Mouse (Mus musculus): ENCODE measurements around the gene Endod1. TPM values are rescaled to one million over a fixed set of nuclear protein-coding genes. Genes with fewer than 3 reads are reported as not detected.

Endod1 gene
- total RNA-seq (2021): 1 to 10 TPM; 8.2 to 8.5 TPM

GRCm38 (mm10) chr9:14381353-14382055 is at the start of gene Endod1:
Gene Endod1 (minus strand): TSS chr9:14381507.
- intact Hi-C loops (cut with DNase I): loop anchor here (2.0 to 5.0 kb wide), 3 partner anchors 15 to 119 kb away; partner anchors contain the start of genes Cwc15, Kdm4d and Sesn3
- peak; percentile 29 to 31 for DNase-seq

GRCm38 (mm10) chr9:14409153-14409552 is 27.8 kb upstream of the Endod1 start:
- DNase-seq: no peak

GRCm38 (mm10) chr9:14408044-14408443 is 26.7 kb upstream of the Endod1 start:
- intact Hi-C loops (cut with DNase I): no loop called here
- DNase-seq: no peak

More at GRCm38 (mm10) chr9:14409153-14409552, 27.8 kb upstream of the Endod1 start:
- intact Hi-C loops (cut with DNase I): no loop called here

- intact Hi-C loops (cut with DNase I): no loop called here
- DNase-seq: no peak
Observed at GRCm38 (mm10) chr9:14406056-14406455, 24.7 kb upstream of the Endod1 start.

GRCm38 (mm10) chr9:14402099-14402498 is 20.8 kb upstream of the Endod1 start:
- DNase-seq: no peak
- intact Hi-C loops (cut with DNase I): no loop called here

GRCm38 (mm10) chr9:14400392-14400791 is 19.1 kb upstream of the Endod1 start:
- intact Hi-C loops (cut with DNase I): no loop called here
- no peak for DNase-seq

GRCm38 (mm10) chr9:14398946-14399345 is 17.6 kb upstream of the Endod1 start:
- intact Hi-C loops (cut with DNase I): no loop called here
- no peak for DNase-seq

GRCm38 (mm10) chr9:14398084-14398483 is 16.8 kb upstream of the Endod1 start:
- intact Hi-C loops (cut with DNase I): no loop called here
- DNase-seq: no peak

GRCm38 (mm10) chr9:14397449-14397819 is 16.1 kb upstream of the Endod1 start:
- DNase-seq: no peak
- intact Hi-C loops (cut with DNase I): no loop called here

- DNase-seq: no peak
- intact Hi-C loops (cut with DNase I): no loop called here
Observed at GRCm38 (mm10) chr9:14396819-14397448, 15.6 kb upstream of the Endod1 start.

GRCm38 (mm10) chr9:14396096-14396495 is 14.8 kb upstream of the Endod1 start:
- DNase-seq: no peak

GRCm38 (mm10) chr9:14394956-14395561 is 13.8 kb upstream of the Endod1 start:
- intact Hi-C loops (cut with DNase I): no loop called here
- DNase-seq: no peak

More at GRCm38 (mm10) chr9:14396096-14396495, 14.8 kb upstream of the Endod1 start:
- intact Hi-C loops (cut with DNase I): no loop called here

- intact Hi-C loops (cut with DNase I): no loop called here
Observed at GRCm38 (mm10) chr9:14391841-14392318, 10.6 kb upstream of the Endod1 start.

GRCm38 (mm10) chr9:14391286-14391685 is 10.0 kb upstream of the Endod1 start:
- intact Hi-C loops (cut with DNase I): no loop called here

More at GRCm38 (mm10) chr9:14391841-14392318, 10.6 kb upstream of the Endod1 start:
- DNase-seq: no peak

GRCm38 (mm10) chr9:14390278-14390677 is 9.0 kb upstream of the Endod1 start:
- intact Hi-C loops (cut with DNase I): no loop called here
- no peak for DNase-seq

More at GRCm38 (mm10) chr9:14391286-14391685, 10.0 kb upstream of the Endod1 start:
- no peak for DNase-seq

- DNase-seq: no peak
- intact Hi-C loops (cut with DNase I): no loop called here
Observed at GRCm38 (mm10) chr9:14389050-14389621, 7.8 kb upstream of the Endod1 start.

- intact Hi-C loops (cut with DNase I): no loop called here
- no peak for DNase-seq
Observed at GRCm38 (mm10) chr9:14388001-14388400, 6.7 kb upstream of the Endod1 start.

GRCm38 (mm10) chr9:14386831-14387230 is 5.5 kb upstream of the Endod1 start:
- no peak for DNase-seq
- intact Hi-C loops (cut with DNase I): loop anchor here (2.0 kb wide), 1 partner anchor 38 kb away; no protein-coding TSS in a partner anchor

- DNase-seq: no peak
- intact Hi-C loops (cut with DNase I): loop anchor here (2.0 kb wide), 1 partner anchor 37 kb away; no protein-coding TSS in a partner anchor
Observed at GRCm38 (mm10) chr9:14385665-14386064, 4.4 kb upstream of the Endod1 start.

- intact Hi-C loops (cut with DNase I): loop anchor here (5.0 kb wide), 1 partner anchor 106 kb away; the partner anchor contains the start of gene Sesn3
- no peak for DNase-seq
Observed at GRCm38 (mm10) chr9:14383186-14383920, 2.0 kb upstream of the Endod1 start.
